Mouse (Mus musculus): ENCODE results near the gene Sec63. TPM values are rescaled to one million over a fixed set of nuclear protein-coding genes. Genes with fewer than 3 reads are reported as not detected.
A peak's percentile ranks its signal among the peaks of the same experiment; 100 is the strongest.

Gene Sec63
- polyA plus RNA-seq, 1 experiment from 2014 or later, result 29.4 TPM

- no peaks in the 10 kb centered on the region for H3K4me1 ChIP-seq (replicated peaks; ENCODE audit: control insufficient read depth, insufficient read depth, low read length)
- no peaks in the 10 kb centered on the region for H3K36me3 ChIP-seq (ENCODE audit: control insufficient read depth, insufficient read depth, low read length)
- H3K9me3 ChIP-seq (ENCODE audit: control insufficient read depth, low read length), result no peaks in the 10 kb centered on the region
- H3K27me3 ChIP-seq (replicated peaks; ENCODE audit: control insufficient read depth, insufficient read depth, low read length), result no peaks in the 10 kb centered on the region
- ATAC-seq (replicated peaks; ENCODE audit: low FRiP score, low TSS enrichment, low read depth) (peak; percentile 75), DNase-seq (ENCODE audit: low spot score) (peak; percentile 57)
- no peak overlapping the region for H3K27ac ChIP-seq (ENCODE audit: low read depth)
- no peak overlapping the region for H3K4me3 ChIP-seq (ENCODE audit: low read depth, low read length)
- H3K9ac ChIP-seq (ENCODE audit: low read length), result no peak overlapping the region
- 41% methylated on average over 10 of the region's 10 CpGs for WGBS
- no peak overlapping the region for H3K4me2 ChIP-seq (ENCODE audit: low read length)
Measured at GRCm38 (mm10) chr10:42751813-42752212, 9.5 kb upstream of the Sec63 start.

GRCm38 (mm10) chr10:42754341-42754740 is 7.0 kb upstream of the Sec63 start:
- H3K9me3 ChIP-seq (ENCODE audit: control insufficient read depth, low read length), result no peaks in the 10 kb centered on the region

GRCm38 (mm10) chr10:42759741-42760140 is 1.6 kb upstream of the Sec63 start:
- ATAC-seq (replicated peaks; ENCODE audit: low FRiP score, low TSS enrichment, low read depth), result no peak
- 87% methylated on average over 4 of the region's 4 CpGs for WGBS
- H3K27me3 ChIP-seq (replicated peaks; ENCODE audit: control insufficient read depth, insufficient read depth, low read length), result no peaks in the 10 kb centered on the region
- DNase-seq (ENCODE audit: low spot score), result no peak
- no peak overlapping the region for H3K4me2 ChIP-seq (ENCODE audit: low read length)
- no peaks in the 10 kb centered on the region for H3K9me3 ChIP-seq (ENCODE audit: control insufficient read depth, low read length)
- H3K36me3 ChIP-seq (ENCODE audit: control insufficient read depth, insufficient read depth, low read length), result no peaks in the 10 kb centered on the region
- no peak overlapping the region for H3K4me3 ChIP-seq (ENCODE audit: low read depth, low read length)
- H3K9ac ChIP-seq (ENCODE audit: low read length), result no peak overlapping the region
- no peak overlapping the region for H3K27ac ChIP-seq (ENCODE audit: low read depth)
- peaks cover 18% of the 10 kb centered on the region for H3K4me1 ChIP-seq (replicated peaks; ENCODE audit: control insufficient read depth, insufficient read depth, low read length)

More at GRCm38 (mm10) chr10:42754341-42754740, 7.0 kb upstream of the Sec63 start:
- Histone ChIP-seq H3K27ac (ENCODE audit: low read depth) (no peak overlapping the region), H3K4me2 (ENCODE audit: low read length) (no peak overlapping the region), H3K36me3 (ENCODE audit: control insufficient read depth, insufficient read depth, low read length) (no peaks in the 10 kb centered on the region), H3K27me3 (replicated peaks; ENCODE audit: control insufficient read depth, insufficient read depth, low read length) (no peaks in the 10 kb centered on the region), H3K4me1 (replicated peaks; ENCODE audit: control insufficient read depth, insufficient read depth, low read length) (no peaks in the 10 kb centered on the region), H3K9ac (ENCODE audit: low read length) (no peak overlapping the region), H3K4me3 (ENCODE audit: low read depth, low read length) (no peak overlapping the region)
- WGBS, result 52% methylated on average over 2 of the region's 2 CpGs
- no peak for DNase-seq (ENCODE audit: low spot score)
- ATAC-seq (replicated peaks; ENCODE audit: low FRiP score, low TSS enrichment, low read depth), result no peak

- no peaks in the 10 kb centered on the region for H3K36me3 ChIP-seq (ENCODE audit: control insufficient read depth, insufficient read depth, low read length)
- peaks cover 22% of the 10 kb centered on the region for H3K4me1 ChIP-seq (replicated peaks; ENCODE audit: control insufficient read depth, insufficient read depth, low read length)
- no peak overlapping the region for H3K4me3 ChIP-seq (ENCODE audit: low read depth, low read length)
- no peak overlapping the region for H3K9ac ChIP-seq (ENCODE audit: low read length)
- no peak for DNase-seq (ENCODE audit: low spot score)
- WGBS, result 55% methylated on average over 8 of the region's 8 CpGs
- H3K9me3 ChIP-seq (ENCODE audit: control insufficient read depth, low read length), result no peaks in the 10 kb centered on the region
- H3K27ac ChIP-seq (ENCODE audit: low read depth), result no peak overlapping the region
- H3K4me2 ChIP-seq (ENCODE audit: low read length), result no peak overlapping the region
- H3K27me3 ChIP-seq (replicated peaks; ENCODE audit: control insufficient read depth, insufficient read depth, low read length), result no peaks in the 10 kb centered on the region
- no peak for ATAC-seq (replicated peaks; ENCODE audit: low FRiP score, low TSS enrichment, low read depth)
Measured at GRCm38 (mm10) chr10:42760329-42760728, 967 bp upstream of the Sec63 start.

GRCm38 (mm10) chr10:42761901-42762669 is 789 bp downstream of the Sec63 start:
- Histone ChIP-seq H3K4me3 (ENCODE audit: low read depth, low read length) (peak overlapping the region; percentile 93), H3K27ac (ENCODE audit: low read depth) (peak overlapping the region; percentile 92), H3K27me3 (replicated peaks; ENCODE audit: control insufficient read depth, insufficient read depth, low read length) (no peaks in the 10 kb centered on the region), H3K9me3 (ENCODE audit: control insufficient read depth, low read length) (no peaks in the 10 kb centered on the region), H3K4me1 (replicated peaks; ENCODE audit: control insufficient read depth, insufficient read depth, low read length) (peaks cover 23% of the 10 kb centered on the region), H3K9ac (ENCODE audit: low read length) (peak overlapping the region; percentile 98), H3K4me2 (ENCODE audit: low read length) (peak overlapping the region; percentile 89), H3K36me3 (ENCODE audit: control insufficient read depth, insufficient read depth, low read length) (no peaks in the 10 kb centered on the region)
- peak; percentile 73 for ATAC-seq (replicated peaks; ENCODE audit: low FRiP score, low TSS enrichment, low read depth)
- under 1% methylated on average over 64 of the region's 66 CpGs for WGBS
- DNase-seq (ENCODE audit: low spot score), result peak; percentile 80

- ATAC-seq (replicated peaks; ENCODE audit: low FRiP score, low TSS enrichment, low read depth), result no peak
- peak overlapping the region; percentile 93 for H3K4me3 ChIP-seq (ENCODE audit: low read depth, low read length)
- WGBS, result under 1% methylated on average over 6 of the region's 6 CpGs
- H3K27me3 ChIP-seq (replicated peaks; ENCODE audit: control insufficient read depth, insufficient read depth, low read length), result no peaks in the 10 kb centered on the region
- peaks cover 23% of the 10 kb centered on the region for H3K4me1 ChIP-seq (replicated peaks; ENCODE audit: control insufficient read depth, insufficient read depth, low read length)
- H3K9me3 ChIP-seq (ENCODE audit: control insufficient read depth, low read length), result no peaks in the 10 kb centered on the region
- no peaks in the 10 kb centered on the region for H3K36me3 ChIP-seq (ENCODE audit: control insufficient read depth, insufficient read depth, low read length)
- DNase-seq (ENCODE audit: low spot score), result no peak
- H3K27ac ChIP-seq (ENCODE audit: low read depth), result peak overlapping the region; percentile 92
- peak overlapping the region; percentile 98 for H3K9ac ChIP-seq (ENCODE audit: low read length)
- peak overlapping the region; percentile 89 for H3K4me2 ChIP-seq (ENCODE audit: low read length)
Measured at GRCm38 (mm10) chr10:42762670-42763058, 1.4 kb downstream of the Sec63 start.

GRCm38 (mm10) chr10:42763246-42763645 is 1.9 kb downstream of the Sec63 start:
- WGBS, result 45% methylated on average over 4 of the region's 4 CpGs
- H3K27ac ChIP-seq (ENCODE audit: low read depth), result no peak overlapping the region

GRCm38 (mm10) chr10:42765344-42765743 is 4.0 kb downstream of the Sec63 start:
- no peak overlapping the region for H3K9ac ChIP-seq (ENCODE audit: low read length)
- DNase-seq (ENCODE audit: low spot score) (no peak), ATAC-seq (replicated peaks; ENCODE audit: low FRiP score, low TSS enrichment, low read depth) (no peak)
- no peaks in the 10 kb centered on the region for H3K36me3 ChIP-seq (ENCODE audit: control insufficient read depth, insufficient read depth, low read length)
- no peaks in the 10 kb centered on the region for H3K27me3 ChIP-seq (replicated peaks; ENCODE audit: control insufficient read depth, insufficient read depth, low read length)
- no peak overlapping the region for H3K4me2 ChIP-seq (ENCODE audit: low read length)
- no peak overlapping the region for H3K4me3 ChIP-seq (ENCODE audit: low read depth, low read length)
- no peak overlapping the region for H3K27ac ChIP-seq (ENCODE audit: low read depth)
- H3K4me1 ChIP-seq (replicated peaks; ENCODE audit: control insufficient read depth, insufficient read depth, low read length), result peaks cover 23% of the 10 kb centered on the region
- no peaks in the 10 kb centered on the region for H3K9me3 ChIP-seq (ENCODE audit: control insufficient read depth, low read length)

More at GRCm38 (mm10) chr10:42763246-42763645, 1.9 kb downstream of the Sec63 start:
- H3K4me3 ChIP-seq (ENCODE audit: low read depth, low read length), result peak overlapping the region; percentile 93
- H3K4me2 ChIP-seq (ENCODE audit: low read length), result peak overlapping the region; percentile 89
- H3K36me3 ChIP-seq (ENCODE audit: control insufficient read depth, insufficient read depth, low read length), result no peaks in the 10 kb centered on the region
- peak overlapping the region; percentile 98 for H3K9ac ChIP-seq (ENCODE audit: low read length)
- ATAC-seq (replicated peaks; ENCODE audit: low FRiP score, low TSS enrichment, low read depth), result no peak
- H3K4me1 ChIP-seq (replicated peaks; ENCODE audit: control insufficient read depth, insufficient read depth, low read length), result peaks cover 23% of the 10 kb centered on the region
- H3K9me3 ChIP-seq (ENCODE audit: control insufficient read depth, low read length), result no peaks in the 10 kb centered on the region
- no peaks in the 10 kb centered on the region for H3K27me3 ChIP-seq (replicated peaks; ENCODE audit: control insufficient read depth, insufficient read depth, low read length)
- no peak for DNase-seq (ENCODE audit: low spot score)

- ATAC-seq (replicated peaks; ENCODE audit: low FRiP score, low TSS enrichment, low read depth), result no peak
Measured at GRCm38 (mm10) chr10:42775450-42775849, 14.2 kb downstream of the Sec63 start.

More at GRCm38 (mm10) chr10:42775450-42775849, 14.2 kb downstream of the Sec63 start:
- no peak overlapping the region for H3K4me2 ChIP-seq (ENCODE audit: low read length)
- no peak overlapping the region for H3K9ac ChIP-seq (ENCODE audit: low read length)
- H3K27me3 ChIP-seq (replicated peaks; ENCODE audit: control insufficient read depth, insufficient read depth, low read length), result no peaks in the 10 kb centered on the region
- DNase-seq (ENCODE audit: low spot score), result no peak
- no peak overlapping the region for H3K4me3 ChIP-seq (ENCODE audit: low read depth, low read length)
- 83% methylated on average over 3 of the region's 3 CpGs for WGBS
- no peaks in the 10 kb centered on the region for H3K4me1 ChIP-seq (replicated peaks; ENCODE audit: control insufficient read depth, insufficient read depth, low read length)
- no peaks in the 10 kb centered on the region for H3K36me3 ChIP-seq (ENCODE audit: control insufficient read depth, insufficient read depth, low read length)
- no peaks in the 10 kb centered on the region for H3K9me3 ChIP-seq (ENCODE audit: control insufficient read depth, low read length)
- no peak overlapping the region for H3K27ac ChIP-seq (ENCODE audit: low read depth)

Measured in intestine, embryonic 14.5 days (tissue).